Comparison of ENCODE assay signal across 13 mouse cellular contexts in genomic region chr14:122484844-122485551, GRCm38 (mm10). TPM values are rescaled to one million over a fixed set of nuclear protein-coding genes. Genes with fewer than 3 reads are reported as not detected.
DNase-seq lines count a peak whose midpoint lies in the region; ATAC-seq and TF ChIP-seq lines count a peak whose summit lies in the region.
"Had no signal": no experiment of that assay in that cellular context is flagged by ENCODE, and none has a peak within 500 bp of the region (broad histone marks: within the 10 kb centered on the region; RNA-seq: fewer than 3 reads in every experiment).

No protein-coding gene starts in this region.

- TF ChIP-seq EP300 in lung, postnatal 0 days (IDR thresholded peaks at IDR 0.05) = no peak
- no peak for TF ChIP-seq EP300 in stomach, postnatal 0 days (optimal IDR thresholded peaks at IDR 0.05)

- TF ChIP-seq CTCF in lung, embryonic 14.5 days (IDR thresholded peaks at IDR 0.05; ENCODE audit: low read depth) = no peak
- no peak for TF ChIP-seq CTCF in lung, postnatal 0 days (IDR thresholded peaks at IDR 0.05)
- TF ChIP-seq CTCF in stomach, postnatal 0 days (IDR thresholded peaks at IDR 0.05; ENCODE audit: low read depth) = no peak

- ATAC-seq in lung, embryonic 14.5 days (ENCODE audit: insufficient read depth) = no peak
- ATAC-seq in lung, postnatal 0 days = no peak
- peak; percentile 26 for ATAC-seq in forebrain, embryonic 13.5 days
- ATAC-seq in limb, embryonic 15.5 days (ENCODE audit: insufficient number of reproducible peaks, low FRiP score, low TSS enrichment, low read depth) = no peak
- ATAC-seq in stomach, postnatal 0 days (ENCODE audit: low FRiP score, low TSS enrichment) = no peak

- peak; percentile 4 for DNase-seq in lung, embryonic 14.5 days
- no peak for DNase-seq in lung, postnatal 0 days (ENCODE audit: low spot score)
- DNase-seq in retina, postnatal 1 day = peak; percentile 70
- DNase-seq in stomach, postnatal 0 days (ENCODE audit: low spot score) = no peak
- DNase-seq in adrenal gland, adult 2 months = no peak
- DNase-seq in gastrocnemius, postnatal 10 days = no peak
- DNase-seq: lung, postnatal 14 days had no signal

- no peak overlapping the region for H3K4me2 ChIP-seq in lung, embryonic 14.5 days
- no peak overlapping the region for H3K4me2 ChIP-seq in lung, postnatal 0 days (replicated peaks; ENCODE audit: low read depth, low read length)
- peak overlapping the region; percentile 57 for H3K4me2 ChIP-seq in forebrain, embryonic 13.5 days
- 0 out of 2 replicates have a peak overlapping the region, but pooled peaks have one; percentile 7 for H3K4me2 ChIP-seq in limb, embryonic 15.5 days
- H3K4me2 ChIP-seq in stomach, postnatal 0 days (replicated peaks; ENCODE audit: low read depth) = no peak overlapping the region

- no peak overlapping the region for H3K4me3 ChIP-seq in lung, embryonic 14.5 days (ENCODE audit: low read depth, low read length)
- no peak overlapping the region for H3K4me3 ChIP-seq in lung, postnatal 0 days (ENCODE audit: low read depth, low read length)
- peak overlapping the region; percentile 17 for H3K4me3 ChIP-seq in forebrain, embryonic 13.5 days
- no peak overlapping the region for H3K4me3 ChIP-seq in limb, embryonic 15.5 days
- H3K4me3 ChIP-seq in stomach, postnatal 0 days (ENCODE audit: low read depth, low read length) = no peak overlapping the region

- H3K9ac ChIP-seq in lung, embryonic 14.5 days = no peak overlapping the region
- H3K9ac ChIP-seq in lung, postnatal 0 days (replicated peaks; ENCODE audit: low read depth) = no peak overlapping the region
- peak overlapping the region; percentile 45 for H3K9ac ChIP-seq in forebrain, embryonic 13.5 days
- H3K9ac ChIP-seq in limb, embryonic 15.5 days = no peak overlapping the region
- no peak overlapping the region for H3K9ac ChIP-seq in stomach, postnatal 0 days (ENCODE audit: low read length)

- H3K4me1 ChIP-seq in lung, embryonic 14.5 days (ENCODE audit: insufficient read depth) = no peaks in the 10 kb centered on the region
- no peaks in the 10 kb centered on the region for H3K4me1 ChIP-seq in lung, postnatal 0 days (ENCODE audit: insufficient read depth, low read depth, low read length)
- H3K4me1 ChIP-seq in forebrain, embryonic 13.5 days = peaks cover 52% of the 10 kb centered on the region
- peaks cover 6% of the 10 kb centered on the region for H3K4me1 ChIP-seq in limb, embryonic 15.5 days
- H3K4me1 ChIP-seq in stomach, postnatal 0 days (replicated peaks; ENCODE audit: control insufficient read depth, insufficient read depth) = no peaks in the 10 kb centered on the region

- H3K27me3 ChIP-seq in lung, embryonic 14.5 days (ENCODE audit: insufficient read depth, low read length) = peaks cover 92% of the 10 kb centered on the region
- H3K27me3 ChIP-seq in lung, postnatal 0 days (replicated peaks; ENCODE audit: insufficient read depth, low read length) = peaks cover 79% of the 10 kb centered on the region
- H3K27me3 ChIP-seq in forebrain, embryonic 13.5 days = peaks cover 77% of the 10 kb centered on the region
- peaks cover 81% of the 10 kb centered on the region for H3K27me3 ChIP-seq in limb, embryonic 15.5 days
- H3K27me3 ChIP-seq in stomach, postnatal 0 days (ENCODE audit: control insufficient read depth, insufficient read depth, low read length) = peaks cover 25% of the 10 kb centered on the region

- H3K36me3 ChIP-seq in lung, embryonic 14.5 days (ENCODE audit: insufficient read depth) = no peaks in the 10 kb centered on the region
- no peaks in the 10 kb centered on the region for H3K36me3 ChIP-seq in lung, postnatal 0 days (ENCODE audit: insufficient read depth, low read length)
- no peaks in the 10 kb centered on the region for H3K36me3 ChIP-seq in forebrain, embryonic 13.5 days (ENCODE audit: poor library complexity, severe bottlenecking)
- H3K36me3 ChIP-seq in limb, embryonic 15.5 days = no peaks in the 10 kb centered on the region
- H3K36me3 ChIP-seq in stomach, postnatal 0 days (ENCODE audit: control insufficient read depth, insufficient read depth, low read length) = no peaks in the 10 kb centered on the region

- 1% methylated on average over 24 of the region's 24 CpGs for WGBS in lung, embryonic 14.5 days
- 3% methylated on average over 23 of the region's 24 CpGs for WGBS in lung, postnatal 0 days
- WGBS in forebrain, embryonic 13.5 days = 3% methylated on average over 23 of the region's 24 CpGs
- 5% methylated on average over 24 of the region's 24 CpGs for WGBS in limb, embryonic 15.5 days
- 4% methylated on average over 24 of the region's 24 CpGs for WGBS in stomach, postnatal 0 days

- no peaks in the 10 kb centered on the region for H3K9me3 ChIP-seq in lung, embryonic 14.5 days (ENCODE audit: low read depth, low read length)
- no peaks in the 10 kb centered on the region for H3K9me3 ChIP-seq in lung, postnatal 0 days (ENCODE audit: low read length)
- H3K9me3 ChIP-seq in forebrain, embryonic 13.5 days (replicated peaks) = no peaks in the 10 kb centered on the region
- H3K9me3 ChIP-seq in limb, embryonic 15.5 days = no peaks in the 10 kb centered on the region
- H3K9me3 ChIP-seq in stomach, postnatal 0 days (ENCODE audit: control insufficient read depth, low read length) = no peaks in the 10 kb centered on the region

- H3K27ac ChIP-seq in lung, embryonic 14.5 days (ENCODE audit: low read depth) = no peak overlapping the region
- no peak overlapping the region for H3K27ac ChIP-seq in lung, postnatal 0 days (ENCODE audit: low read length)
- peak overlapping the region; percentile 76 for H3K27ac ChIP-seq in forebrain, embryonic 13.5 days
- no peak overlapping the region for H3K27ac ChIP-seq in limb, embryonic 15.5 days
- no peak overlapping the region for H3K27ac ChIP-seq in stomach, postnatal 0 days (replicated peaks)

RNA-seq across cellular contexts. Expression of gene Gm10837, which starts 5.4 kb away (rescaled TPM):
- polyA plus RNA-seq in lung, embryonic 14.5 days (2014; fragmentation: Nextera tagmentation; extraction: Ambion mirVana) = not detected in 2 replicates
- not detected in 2 replicates for polyA plus RNA-seq in lung, postnatal 0 days (2015; fragmentation: Nextera tagmentation; extraction: Ambion mirVana)
- 0.48 and 0.56 TPM in 2 replicates for polyA plus RNA-seq in forebrain, embryonic 13.5 days (2015; fragmentation: Nextera tagmentation; extraction: Ambion mirVana)
- polyA plus RNA-seq in limb, embryonic 15.5 days (2015; fragmentation: Nextera tagmentation; extraction: Ambion mirVana) = not detected in 2 replicates
- not detected in 2 replicates for polyA plus RNA-seq in stomach, postnatal 0 days (2015; fragmentation: Nextera tagmentation; extraction: Ambion mirVana)
- total RNA-seq in adrenal gland, adult 2 months (2021) = not detected
- polyA plus RNA-seq in adrenal gland, adult 2 months (2012; rRNA removed) = not detected in 2 replicates
- total RNA-seq in gastrocnemius, postnatal 10 days (2021) = not detected
- total RNA-seq: adrenal gland, postnatal 4 days; layer of hippocampus, adult 18-20 months had no signal
- polyA plus RNA-seq: heart, postnatal 0 days; thymus, postnatal 0 days had no signal

RNA-seq across cellular contexts. Expression of gene Zic2, which starts 9.8 kb away (rescaled TPM):
- polyA plus RNA-seq in lung, embryonic 14.5 days (2014; fragmentation: Nextera tagmentation; extraction: Ambion mirVana) = not detected in 2 replicates
- 0.05 TPM in 1 of 2 replicates, not detected in the other for polyA plus RNA-seq in lung, postnatal 0 days (2015; fragmentation: Nextera tagmentation; extraction: Ambion mirVana)
- polyA plus RNA-seq in forebrain, embryonic 13.5 days (2015; fragmentation: Nextera tagmentation; extraction: Ambion mirVana) = 10.1 and 12.0 TPM in 2 replicates
- 0.45 and 0.60 TPM in 2 replicates for polyA plus RNA-seq in limb, embryonic 15.5 days (2015; fragmentation: Nextera tagmentation; extraction: Ambion mirVana)
- polyA plus RNA-seq in stomach, postnatal 0 days (2015; fragmentation: Nextera tagmentation; extraction: Ambion mirVana) = not detected in 2 replicates
- not detected for total RNA-seq in adrenal gland, adult 2 months (2021)
- polyA plus RNA-seq in adrenal gland, adult 2 months (2012; rRNA removed) = 0.10 and 0.41 TPM in 2 replicates
- total RNA-seq in gastrocnemius, postnatal 10 days (2021) = not detected
- polyA plus RNA-seq: heart, postnatal 0 days; thymus, postnatal 0 days had no signal

RNA-seq across cellular contexts. Expression of gene Zic5, which starts 19.5 kb away (rescaled TPM):
- not detected in 2 replicates for polyA plus RNA-seq in lung, embryonic 14.5 days (2014; fragmentation: Nextera tagmentation; extraction: Ambion mirVana)
- polyA plus RNA-seq in lung, postnatal 0 days (2015; fragmentation: Nextera tagmentation; extraction: Ambion mirVana) = not detected in 2 replicates
- polyA plus RNA-seq in forebrain, embryonic 13.5 days (2015; fragmentation: Nextera tagmentation; extraction: Ambion mirVana) = 17.3 and 19.5 TPM in 2 replicates
- polyA plus RNA-seq in limb, embryonic 15.5 days (2015; fragmentation: Nextera tagmentation; extraction: Ambion mirVana) = 0.46 and 0.52 TPM in 2 replicates
- not detected in 2 replicates for polyA plus RNA-seq in stomach, postnatal 0 days (2015; fragmentation: Nextera tagmentation; extraction: Ambion mirVana)
- not detected for total RNA-seq in adrenal gland, adult 2 months (2021)
- 0.02 TPM in 1 of 2 replicates, not detected in the other for polyA plus RNA-seq in adrenal gland, adult 2 months (2012; rRNA removed)
- not detected for total RNA-seq in gastrocnemius, postnatal 10 days (2021)
- polyA plus RNA-seq: heart, postnatal 0 days; thymus, postnatal 0 days had no signal

RNA-seq across cellular contexts. Expression of gene Gm5089, which starts 34.1 kb away (rescaled TPM):
- not detected in 2 replicates for polyA plus RNA-seq in lung, embryonic 14.5 days (2014; fragmentation: Nextera tagmentation; extraction: Ambion mirVana)
- polyA plus RNA-seq in lung, postnatal 0 days (2015; fragmentation: Nextera tagmentation; extraction: Ambion mirVana) = not detected in 2 replicates
- polyA plus RNA-seq in forebrain, embryonic 13.5 days (2015; fragmentation: Nextera tagmentation; extraction: Ambion mirVana) = 1.6 and 2.1 TPM in 2 replicates
- polyA plus RNA-seq in limb, embryonic 15.5 days (2015; fragmentation: Nextera tagmentation; extraction: Ambion mirVana) = 0.14 TPM in 2 replicates
- polyA plus RNA-seq in stomach, postnatal 0 days (2015; fragmentation: Nextera tagmentation; extraction: Ambion mirVana) = not detected in 2 replicates
- total RNA-seq in adrenal gland, adult 2 months (2021) = not detected
- polyA plus RNA-seq in adrenal gland, adult 2 months (2012; rRNA removed) = not detected in 2 replicates
- not detected for total RNA-seq in gastrocnemius, postnatal 10 days (2021)
- total RNA-seq: adrenal gland, postnatal 4 days had no signal
- polyA plus RNA-seq: heart, postnatal 0 days; thymus, postnatal 0 days had no signal

RNA-seq across cellular contexts. Expression of gene Pcca, which starts 49.1 kb away (rescaled TPM):
- 23.0 and 23.8 TPM in 2 replicates for polyA plus RNA-seq in lung, embryonic 14.5 days (2014; fragmentation: Nextera tagmentation; extraction: Ambion mirVana)
- polyA plus RNA-seq in lung, postnatal 0 days (2015; fragmentation: Nextera tagmentation; extraction: Ambion mirVana) = 10.4 and 16.2 TPM in 2 replicates
- polyA plus RNA-seq in forebrain, embryonic 13.5 days (2015; fragmentation: Nextera tagmentation; extraction: Ambion mirVana) = 25.2 and 27.1 TPM in 2 replicates
- polyA plus RNA-seq in limb, embryonic 15.5 days (2015; fragmentation: Nextera tagmentation; extraction: Ambion mirVana) = 13.3 and 14.8 TPM in 2 replicates
- polyA plus RNA-seq in stomach, postnatal 0 days (2015; fragmentation: Nextera tagmentation; extraction: Ambion mirVana) = 8.2 and 9.2 TPM in 2 replicates
- total RNA-seq in adrenal gland, adult 2 months (2021) = 100 to 1,000 TPM; 152 to 179 TPM
- 18.9 and 20.6 TPM in 2 replicates for polyA plus RNA-seq in adrenal gland, adult 2 months (2012; rRNA removed)
- total RNA-seq in gastrocnemius, postnatal 10 days (2021) = 10 to 100 TPM; 39.1 TPM

Comparison
In these comparisons a context has a peak if more than half of its experiments do, and no peak if none do; other contexts are left out.
1. DNase-seq: peak in lung, embryonic 14.5 days (single experiment) and retina, postnatal 1 day (single experiment); none in lung, postnatal 0 days (single experiment), stomach, postnatal 0 days (single experiment), adrenal gland, adult 2 months (single experiment) and gastrocnemius, postnatal 10 days (single experiment).
2. H3K4me2 ChIP-seq: peak in forebrain, embryonic 13.5 days (single experiment) and limb, embryonic 15.5 days (single experiment); none in lung, embryonic 14.5 days (single experiment), lung, postnatal 0 days (single experiment) and stomach, postnatal 0 days (single experiment).
3. RNA of gene Zic5, which starts 19.5 kb away (polyA plus RNA-seq): 17.3 to 19.5 TPM in forebrain, embryonic 13.5 days; 0.46 to 0.52 TPM in limb, embryonic 15.5 days, 0.02 TPM in adrenal gland, adult 2 months, not detected in lung, postnatal 0 days, not detected in lung, embryonic 14.5 days and not detected in stomach, postnatal 0 days; every median in the first group is over 10 times any median in the second.